Mouse (Mus musculus): ENCODE data around the gene Ten1.

GRCm38 (mm10) chr11:116247502-116248222, 49.0 kb downstream of the Ten1 start:
- no peak for TF ChIP-seq CTCF (IDR thresholded peaks at IDR 0.05; ENCODE audit: low read depth, low read length)
- no peak for TF ChIP-seq GATA1 (IDR thresholded peaks at IDR 0.05; ENCODE audit: borderline replicate concordance, low read length)
- no peak for TF ChIP-seq TAL1 (conservative IDR thresholded peaks at IDR 0.05; ENCODE audit: low read depth, low read length)
- TF ChIP-seq GATA2 (IDR thresholded peaks at IDR 0.05; ENCODE audit: borderline replicate concordance, low read depth, low read length), result no peak
